Comparison of ENCODE assay signal across 22 mouse cellular contexts in genomic region chrY:1114016-1114415, GRCm38 (mm10).
DNase-seq lines count a peak whose midpoint lies in the region; ATAC-seq lines count a peak whose summit lies in the region.
"Had no signal": no experiment of that assay in that cellular context is flagged by ENCODE, and none has a peak within 500 bp of the region (broad histone marks: within the 10 kb centered on the region; RNA-seq: fewer than 3 reads in every experiment).

No protein-coding gene starts in this region.

- H3K9me3 ChIP-seq in midbrain, embryonic 10.5 days (replicated peaks): no peaks in the 10 kb centered on the region
- no peaks in the 10 kb centered on the region for H3K9me3 ChIP-seq in midbrain, embryonic 16.5 days (replicated peaks; ENCODE audit: control insufficient read depth, low read length, poor library complexity, severe bottlenecking)
- H3K9me3 ChIP-seq in midbrain, embryonic 11.5 days (ENCODE audit: control insufficient read depth, low read length): no peaks in the 10 kb centered on the region
- H3K9me3 ChIP-seq: embryonic facial prominence, embryonic 12.5 days; heart, embryonic 15.5 days; limb, embryonic 15.5 days had no signal

- H3K4me3 ChIP-seq in midbrain, embryonic 10.5 days: no peak overlapping the region
- H3K4me3 ChIP-seq in midbrain, embryonic 16.5 days (ENCODE audit: low read depth, low read length): no peak overlapping the region
- no peak overlapping the region for H3K4me3 ChIP-seq in midbrain, embryonic 11.5 days (ENCODE audit: low read depth, low read length)
- H3K4me3 ChIP-seq: embryonic facial prominence, embryonic 12.5 days; gastrocnemius, adult 2 months; heart, embryonic 15.5 days; limb, embryonic 15.5 days had no signal

- no peak overlapping the region for H3K9ac ChIP-seq in midbrain, embryonic 16.5 days (ENCODE audit: low read depth, low read length)
- H3K9ac ChIP-seq in midbrain, embryonic 11.5 days (ENCODE audit: low read length): no peak overlapping the region
- H3K9ac ChIP-seq: embryonic facial prominence, embryonic 12.5 days; heart, embryonic 15.5 days; limb, embryonic 15.5 days; liver, embryonic 14.5 days; lung, embryonic 14.5 days had no signal

- 13% methylated on average over 2 of the region's 2 CpGs for WGBS in midbrain, embryonic 10.5 days
- WGBS in midbrain, embryonic 16.5 days: 6% methylated on average over 2 of the region's 2 CpGs
- WGBS in midbrain, embryonic 11.5 days: 0% methylated on average over 2 of the region's 2 CpGs

- H3K27me3 ChIP-seq in midbrain, embryonic 10.5 days (ENCODE audit: low read depth, poor library complexity, severe bottlenecking): no peaks in the 10 kb centered on the region
- no peaks in the 10 kb centered on the region for H3K27me3 ChIP-seq in midbrain, embryonic 16.5 days (ENCODE audit: control insufficient read depth, insufficient read depth, low read depth, low read length)
- no peaks in the 10 kb centered on the region for H3K27me3 ChIP-seq in midbrain, embryonic 11.5 days (ENCODE audit: control insufficient read depth, insufficient read depth, low read length)
- H3K27me3 ChIP-seq: embryonic facial prominence, embryonic 12.5 days; heart, embryonic 15.5 days; limb, embryonic 15.5 days had no signal

- no peaks in the 10 kb centered on the region for H3K4me1 ChIP-seq in midbrain, embryonic 10.5 days
- no peaks in the 10 kb centered on the region for H3K4me1 ChIP-seq in midbrain, embryonic 16.5 days (ENCODE audit: control insufficient read depth, insufficient read depth, low read length)
- H3K4me1 ChIP-seq in midbrain, embryonic 11.5 days (ENCODE audit: control insufficient read depth, insufficient read depth, low read length): no peaks in the 10 kb centered on the region
- H3K4me1 ChIP-seq: embryonic facial prominence, embryonic 12.5 days; heart, embryonic 15.5 days; limb, embryonic 15.5 days had no signal

- peak; percentile 9 for DNase-seq in embryo, embryonic 10 days (ENCODE audit: low spot score)
- DNase-seq in embryo, embryonic 9.5 days (ENCODE audit: extremely low spot score): no peak
- peak; percentile 13 for DNase-seq in midbrain, embryonic 10.5 days (ENCODE audit: low spot score)
- DNase-seq in midbrain, embryonic 11.5 days (ENCODE audit: low spot score, missing footprints): no peak
- no peak for DNase-seq in gastrocnemius, adult 18-20 months (ENCODE audit: low spot score)
- DNase-seq in thymus, postnatal 4 days: no peak
- no peak for DNase-seq in adrenal gland, adult 2 months
- DNase-seq: adrenal gland, postnatal 14 days; cerebellum, adult 9-10 months; gastrocnemius, adult 2 months; heart, postnatal 4 days; kidney, adult 9 months; kidney, postnatal 14 days; left cerebral cortex, postnatal 4 days; lung, embryonic 14.5 days; thymus, postnatal 25 days had no signal

- H3K36me3 ChIP-seq in midbrain, embryonic 10.5 days: no peaks in the 10 kb centered on the region
- H3K36me3 ChIP-seq in midbrain, embryonic 16.5 days (ENCODE audit: control insufficient read depth, insufficient read depth, low read length): no peaks in the 10 kb centered on the region
- H3K36me3 ChIP-seq in midbrain, embryonic 11.5 days (ENCODE audit: control insufficient read depth, insufficient read depth, low read length): no peaks in the 10 kb centered on the region
- H3K36me3 ChIP-seq: embryonic facial prominence, embryonic 12.5 days; heart, embryonic 15.5 days; limb, embryonic 15.5 days had no signal

- no peak overlapping the region for H3K4me2 ChIP-seq in midbrain, embryonic 16.5 days (ENCODE audit: low read length)
- H3K4me2 ChIP-seq in midbrain, embryonic 11.5 days: no peak overlapping the region
- H3K4me2 ChIP-seq: embryonic facial prominence, embryonic 12.5 days; heart, embryonic 15.5 days; limb, embryonic 15.5 days; lung, embryonic 14.5 days had no signal

- H3K27ac ChIP-seq in midbrain, embryonic 10.5 days (replicated peaks): no peak overlapping the region
- H3K27ac ChIP-seq in midbrain, embryonic 16.5 days (ENCODE audit: low read length): no peak overlapping the region
- H3K27ac ChIP-seq in midbrain, embryonic 11.5 days (ENCODE audit: low read depth, low read length): no peak overlapping the region
- H3K27ac ChIP-seq: embryonic facial prominence, embryonic 12.5 days; gastrocnemius, adult 2 months; heart, embryonic 15.5 days; limb, embryonic 15.5 days; liver, embryonic 14.5 days had no signal

- no peak for ATAC-seq in midbrain, embryonic 16.5 days
- ATAC-seq in midbrain, embryonic 11.5 days (ENCODE audit: low FRiP score): peak; percentile 86
- ATAC-seq: activated CD4-positive, CD25-positive, alpha-beta regulatory T cell, adult 4 months had no signal

Comparison
In these comparisons a context has a peak if more than half of its experiments do, and no peak if none do; other contexts are left out.
1. DNase-seq: peak in embryo, embryonic 10 days (single experiment) and midbrain, embryonic 10.5 days (single experiment); none in embryo, embryonic 9.5 days (single experiment), midbrain, embryonic 11.5 days (single experiment), gastrocnemius, adult 18-20 months (single experiment), thymus, postnatal 4 days (single experiment) and adrenal gland, adult 2 months (single experiment).